Mouse (Mus musculus): ENCODE data around the gene Inip. TPM values are rescaled to one million over a fixed set of nuclear protein-coding genes. Genes with fewer than 3 reads are reported as not detected.

The Inip gene
- total and polyA plus RNA-seq, 3 experiments: 41.7 to 95.8 (median 67.9) TPM

GRCm38 (mm10) chr4:59789015-59789414, 12.4 kb downstream of the Inip start:
- no peak overlapping the region for H3K4me3 ChIP-seq (ENCODE audit: low read depth, low read length)
- ATAC-seq (ENCODE audit: extremely low read depth, insufficient number of reproducible peaks, low FRiP score, poor library complexity, severe bottlenecking) (no peak), DNase-seq (ENCODE audit: low spot score) (no peak)
- no peak for TF ChIP-seq TAL1 (conservative IDR thresholded peaks at IDR 0.05; ENCODE audit: low read depth, low read length)
- H3K4me1 ChIP-seq (ENCODE audit: insufficient read depth, low read depth, low read length): peaks cover 4% of the 10 kb centered on the region
- no peaks in the 10 kb centered on the region for H3K36me3 ChIP-seq (replicated peaks)
- H3K9me3 ChIP-seq (replicated peaks): no peaks in the 10 kb centered on the region
- H3K27me3 ChIP-seq (ENCODE audit: insufficient read depth, low read length): peaks cover 37% of the 10 kb centered on the region

GRCm38 (mm10) chr4:59787126-59787525, 14.3 kb downstream of the Inip start:
- DNase-seq (ENCODE audit: low spot score) (no peak), ATAC-seq (ENCODE audit: extremely low read depth, insufficient number of reproducible peaks, low FRiP score, poor library complexity, severe bottlenecking) (no peak)
- Histone ChIP-seq H3K27me3 (ENCODE audit: insufficient read depth, low read length) (peaks cover 30% of the 10 kb centered on the region), H3K4me3 (ENCODE audit: low read depth, low read length) (no peak overlapping the region), H3K4me1 (ENCODE audit: insufficient read depth, low read depth, low read length) (peaks cover 6% of the 10 kb centered on the region), H3K9me3 (replicated peaks) (no peaks in the 10 kb centered on the region), H3K36me3 (replicated peaks) (no peaks in the 10 kb centered on the region)
- TF ChIP-seq GATA1 (IDR thresholded peaks at IDR 0.05; ENCODE audit: borderline replicate concordance, low read length) (no peak), POLR2AphosphoS5 (IDR thresholded peaks at IDR 0.05; ENCODE audit: insufficient replicate concordance, low read depth, low read length) (no peak)

- H3K4me1 ChIP-seq (ENCODE audit: insufficient read depth, low read depth, low read length): peaks cover 8% of the 10 kb centered on the region
- no peak for ATAC-seq (ENCODE audit: extremely low read depth, insufficient number of reproducible peaks, low FRiP score, poor library complexity, severe bottlenecking)
- H3K9me3 ChIP-seq (replicated peaks): no peaks in the 10 kb centered on the region
- H3K27me3 ChIP-seq (ENCODE audit: insufficient read depth, low read length): peaks cover 25% of the 10 kb centered on the region
- H3K4me3 ChIP-seq (ENCODE audit: low read depth, low read length): no peak overlapping the region
- DNase-seq (ENCODE audit: low spot score): peak; percentile 27
- peaks cover 2% of the 10 kb centered on the region for H3K36me3 ChIP-seq (replicated peaks)
- TF ChIP-seq TAL1 (conservative IDR thresholded peaks at IDR 0.05; ENCODE audit: low read depth, low read length) (no peak), CTCF (IDR thresholded peaks at IDR 0.05; ENCODE audit: low read depth, low read length) (peak; percentile 84)
Measured at GRCm38 (mm10) chr4:59786661-59787060, 14.7 kb downstream of the Inip start.

GRCm38 (mm10) chr4:59785412-59785811, 16.0 kb downstream of the Inip start:
- TF ChIP-seq CTCF (IDR thresholded peaks at IDR 0.05; ENCODE audit: low read depth, low read length): no peak
- no peak for TF ChIP-seq GATA2 (IDR thresholded peaks at IDR 0.05; ENCODE audit: borderline replicate concordance, low read depth, low read length)
- no peak for TF ChIP-seq POLR2AphosphoS5 (IDR thresholded peaks at IDR 0.05; ENCODE audit: insufficient replicate concordance, low read depth, low read length)
- TF ChIP-seq TAL1 (conservative IDR thresholded peaks at IDR 0.05; ENCODE audit: low read depth, low read length): no peak
- TF ChIP-seq GATA1 (IDR thresholded peaks at IDR 0.05; ENCODE audit: borderline replicate concordance, low read length): no peak
- Histone ChIP-seq H3K9me3 (replicated peaks) (no peaks in the 10 kb centered on the region), H3K4me3 (ENCODE audit: low read depth, low read length) (no peak overlapping the region), H3K4me1 (ENCODE audit: insufficient read depth, low read depth, low read length) (peaks cover 15% of the 10 kb centered on the region), H3K27me3 (ENCODE audit: insufficient read depth, low read length) (peaks cover 15% of the 10 kb centered on the region), H3K36me3 (replicated peaks) (peaks cover 6% of the 10 kb centered on the region)
- ATAC-seq (ENCODE audit: extremely low read depth, insufficient number of reproducible peaks, low FRiP score, poor library complexity, severe bottlenecking): no peak
- DNase-seq (ENCODE audit: low spot score): no peak

GRCm38 (mm10) chr4:59783685-59784279, 17.6 kb downstream of the Inip start:
- Histone ChIP-seq H3K9me3 (replicated peaks) (no peaks in the 10 kb centered on the region), H3K4me3 (ENCODE audit: low read depth, low read length) (peak overlapping the region; percentile 100), H3K36me3 (replicated peaks) (peaks cover 13% of the 10 kb centered on the region), H3K27me3 (ENCODE audit: insufficient read depth, low read length) (peaks cover 9% of the 10 kb centered on the region), H3K4me1 (ENCODE audit: insufficient read depth, low read depth, low read length) (peaks cover 29% of the 10 kb centered on the region)
- TF ChIP-seq GATA2 (IDR thresholded peaks at IDR 0.05; ENCODE audit: borderline replicate concordance, low read depth, low read length) (no peak), POLR2AphosphoS5 (IDR thresholded peaks at IDR 0.05; ENCODE audit: insufficient replicate concordance, low read depth, low read length) (no peak), GATA1 (IDR thresholded peaks at IDR 0.05; ENCODE audit: borderline replicate concordance, low read length) (no peak), CTCF (IDR thresholded peaks at IDR 0.05; ENCODE audit: low read depth, low read length) (no peak), TAL1 (conservative IDR thresholded peaks at IDR 0.05; ENCODE audit: low read depth, low read length) (no peak)
- ATAC-seq (ENCODE audit: extremely low read depth, insufficient number of reproducible peaks, low FRiP score, poor library complexity, severe bottlenecking) (peak; percentile 93), DNase-seq (ENCODE audit: low spot score) (peak; percentile 91)

GRCm38 (mm10) chr4:59782853-59783684, 18.3 kb downstream of the Inip start:
- peaks cover 35% of the 10 kb centered on the region for H3K4me1 ChIP-seq (ENCODE audit: insufficient read depth, low read depth, low read length)
- no peak for ATAC-seq (ENCODE audit: extremely low read depth, insufficient number of reproducible peaks, low FRiP score, poor library complexity, severe bottlenecking)

More at GRCm38 (mm10) chr4:59782853-59783684, 18.3 kb downstream of the Inip start:
- DNase-seq (ENCODE audit: low spot score): peak; percentile 19
- peak overlapping the region; percentile 100 for H3K4me3 ChIP-seq (ENCODE audit: low read depth, low read length)
- H3K36me3 ChIP-seq (replicated peaks): peaks cover 18% of the 10 kb centered on the region
- no peaks in the 10 kb centered on the region for H3K9me3 ChIP-seq (replicated peaks)
- no peak for TF ChIP-seq TAL1 (conservative IDR thresholded peaks at IDR 0.05; ENCODE audit: low read depth, low read length)
- no peak for TF ChIP-seq GATA1 (IDR thresholded peaks at IDR 0.05; ENCODE audit: borderline replicate concordance, low read length)
- TF ChIP-seq GATA2 (IDR thresholded peaks at IDR 0.05; ENCODE audit: borderline replicate concordance, low read depth, low read length): no peak
- no peak for TF ChIP-seq POLR2AphosphoS5 (IDR thresholded peaks at IDR 0.05; ENCODE audit: insufficient replicate concordance, low read depth, low read length)
- TF ChIP-seq CTCF (IDR thresholded peaks at IDR 0.05; ENCODE audit: low read depth, low read length): no peak
- H3K27me3 ChIP-seq (ENCODE audit: insufficient read depth, low read length): peaks cover 6% of the 10 kb centered on the region; the same call in 1 of the 2 replicates

All from G1E (cell line).